22 mouse cellular contexts compared by ENCODE assay signal in genomic region chr8:89680937-89681336, GRCm38 (mm10).
DNase-seq lines count a peak whose midpoint lies in the region; ATAC-seq lines count a peak whose summit lies in the region.
"Had no signal": no experiment of that assay in that cellular context is flagged by ENCODE, and none has a peak within 500 bp of the region (broad histone marks: within the 10 kb centered on the region; RNA-seq: fewer than 3 reads in every experiment).

No protein-coding gene starts in this region.

- H3K9ac ChIP-seq in intestine, embryonic 14.5 days (ENCODE audit: low read length): no peak overlapping the region
- H3K9ac ChIP-seq in intestine, embryonic 16.5 days (ENCODE audit: low read depth, low read length): no peak overlapping the region
- H3K9ac ChIP-seq: embryonic facial prominence, embryonic 13.5 days; embryonic facial prominence, embryonic 15.5 days; forebrain, embryonic 12.5 days had no signal

- no peaks in the 10 kb centered on the region; the same call in 1 of the 2 replicates for H3K4me1 ChIP-seq in intestine, embryonic 14.5 days (replicated peaks; ENCODE audit: control insufficient read depth, insufficient read depth, low read length)
- H3K4me1 ChIP-seq in intestine, embryonic 16.5 days (ENCODE audit: control insufficient read depth, insufficient read depth, low read length): no peaks in the 10 kb centered on the region
- H3K4me1 ChIP-seq: embryonic facial prominence, embryonic 13.5 days; embryonic facial prominence, embryonic 15.5 days had no signal

- H3K36me3 ChIP-seq in intestine, embryonic 14.5 days (ENCODE audit: control insufficient read depth, insufficient read depth, low read length): no peaks in the 10 kb centered on the region
- H3K36me3 ChIP-seq in intestine, embryonic 16.5 days (ENCODE audit: control insufficient read depth, insufficient read depth, low read length): no peaks in the 10 kb centered on the region
- H3K36me3 ChIP-seq: embryonic facial prominence, embryonic 13.5 days; embryonic facial prominence, embryonic 15.5 days; forebrain, embryonic 10.5 days; forebrain, embryonic 12.5 days had no signal

- H3K27me3 ChIP-seq in intestine, embryonic 14.5 days (replicated peaks; ENCODE audit: control insufficient read depth, insufficient read depth, low read length): no peaks in the 10 kb centered on the region
- no peaks in the 10 kb centered on the region for H3K27me3 ChIP-seq in intestine, embryonic 16.5 days (replicated peaks; ENCODE audit: control insufficient read depth, insufficient read depth, low read length)
- H3K27me3 ChIP-seq: embryonic facial prominence, embryonic 13.5 days; embryonic facial prominence, embryonic 15.5 days had no signal

- H3K4me3 ChIP-seq in intestine, embryonic 14.5 days (ENCODE audit: low read depth, low read length): no peak overlapping the region
- no peak overlapping the region for H3K4me3 ChIP-seq in intestine, embryonic 16.5 days (ENCODE audit: low read length)
- H3K4me3 ChIP-seq: embryonic facial prominence, embryonic 13.5 days; embryonic facial prominence, embryonic 15.5 days; erythroblast, embryonic 14.5 days; forebrain, embryonic 10.5 days; forebrain, embryonic 12.5 days had no signal

- 91% methylated on average over 4 of the region's 4 CpGs for WGBS in intestine, embryonic 14.5 days
- WGBS in intestine, embryonic 16.5 days: 73% methylated on average over 4 of the region's 4 CpGs

- peak; percentile 35 for DNase-seq in intestine, embryonic 14.5 days (ENCODE audit: low spot score)
- no peak for DNase-seq in layer of hippocampus, adult 11-12 months (ENCODE audit: low spot score)
- no peak for DNase-seq in left cerebral cortex, postnatal 14 days (ENCODE audit: low spot score in 2 of 2)
- DNase-seq: adrenal gland, adult 2 months; adrenal gland, postnatal 10 days; adrenal gland, postnatal 25 days; cerebellum, adult 11 months; cerebellum, adult 18-20 months; cerebellum, adult 8-10 months; cerebellum, adult 9-11 months; cerebellum, postnatal 14 days; cerebellum, postnatal 36 days; embryo, embryonic 11 days had no signal

- ATAC-seq in intestine, embryonic 14.5 days (replicated peaks; ENCODE audit: low FRiP score, low TSS enrichment, low read depth): no peak
- no peak for ATAC-seq in intestine, embryonic 16.5 days
- ATAC-seq in granulocyte monocyte progenitor cell, adult 5-6 weeks (replicated peaks; ENCODE audit: poor library complexity, severe bottlenecking): peak; percentile 45
- peak; percentile 64 for ATAC-seq in megakaryocyte, adult 5-6 weeks (ENCODE audit: poor library complexity, severe bottlenecking)
- ATAC-seq: forebrain, embryonic 14.5 days had no signal

- no peak overlapping the region for H3K4me2 ChIP-seq in intestine, embryonic 14.5 days (ENCODE audit: low read length)
- no peak overlapping the region for H3K4me2 ChIP-seq in intestine, embryonic 16.5 days (ENCODE audit: low read depth, low read length)
- H3K4me2 ChIP-seq: embryonic facial prominence, embryonic 13.5 days; embryonic facial prominence, embryonic 15.5 days; forebrain, embryonic 12.5 days had no signal

- intact Hi-C loops in left cerebral cortex, postnatal 14 days (cut with DNase I): no loop called here

- H3K9me3 ChIP-seq in intestine, embryonic 14.5 days (ENCODE audit: control insufficient read depth, low read length): no peaks in the 10 kb centered on the region
- no peaks in the 10 kb centered on the region for H3K9me3 ChIP-seq in intestine, embryonic 16.5 days (ENCODE audit: control insufficient read depth, low read length)
- H3K9me3 ChIP-seq: embryonic facial prominence, embryonic 13.5 days; embryonic facial prominence, embryonic 15.5 days; forebrain, embryonic 10.5 days; forebrain, embryonic 12.5 days had no signal

- no peak overlapping the region for H3K27ac ChIP-seq in intestine, embryonic 14.5 days (ENCODE audit: low read depth)
- no peak overlapping the region for H3K27ac ChIP-seq in intestine, embryonic 16.5 days (ENCODE audit: low read length)
- H3K27ac ChIP-seq: embryonic facial prominence, embryonic 13.5 days; embryonic facial prominence, embryonic 15.5 days; forebrain, embryonic 10.5 days; forebrain, embryonic 12.5 days had no signal

Comparison
In these comparisons a context has a peak if more than half of its experiments do, and no peak if none do; other contexts are left out.
1. ATAC-seq: peak in granulocyte monocyte progenitor cell, adult 5-6 weeks (single experiment) and megakaryocyte, adult 5-6 weeks (single experiment); none in intestine, embryonic 14.5 days (single experiment) and intestine, embryonic 16.5 days (single experiment).